Mouse (Mus musculus) heart, embryonic 15.5 days (tissue): ENCODE results near the gene 6030445D17Rik. TPM values are rescaled to one million over a fixed set of nuclear protein-coding genes. Genes with fewer than 3 reads are reported as not detected.

Experiments
- ATAC-seq: fragments of 200-750 bp; cut with Nextera tagmentation; replicated peaks from 2 replicates; pipeline ENCODE4 v1.8.0; 2017; ENCODE audit warnings: low read depth, moderate TSS enrichment; ENCODE audit not compliant: insufficient number of reproducible peaks, insufficient read depth, low FRiP score
- H3K27ac ChIP-seq: fragments of 300-500 bp; sonication (generic); 2 replicates; pipeline ENCODE4 v1.5.1; 2015; ENCODE audit warnings: mild to moderate bottlenecking, inconsistent platforms
- H3K27me3 ChIP-seq: fragments of 300-500 bp; sonication (generic); 2 replicates; pipeline ENCODE4 v1.6.1; 2015; ENCODE audit warnings: inconsistent platforms
- H3K36me3 ChIP-seq: fragments of 300-500 bp; sonication (generic); 2 replicates; pipeline ENCODE4 v1.6.1; 2015; ENCODE audit warnings: mild to moderate bottlenecking, inconsistent platforms
- H3K4me1 ChIP-seq: fragments of 300-500 bp; sonication (generic); replicated peaks from 2 replicates; pipeline ENCODE4 v1.6.1; 2015; ENCODE audit warnings: inconsistent platforms
- H3K4me2 ChIP-seq: fragments of 300-500 bp; sonication (generic); 2 replicates; pipeline ENCODE4 v1.6.1; 2015; ENCODE audit warnings: inconsistent platforms, mild to moderate bottlenecking, moderate library complexity
- H3K4me3 ChIP-seq: fragments of 300-500 bp; sonication (generic); 2 replicates; pipeline ENCODE4 v1.5.1; 2015; ENCODE audit warnings: mild to moderate bottlenecking, inconsistent platforms
- H3K9ac ChIP-seq: fragments of 300-500 bp; sonication (generic); 2 replicates; pipeline ENCODE4 v1.6.1; 2015; ENCODE audit warnings: mild to moderate bottlenecking, inconsistent platforms
- H3K9me3 ChIP-seq: fragments of 300-500 bp; sonication (generic); replicated peaks from 2 replicates; pipeline ENCODE4 v1.6.1; 2016; ENCODE audit warnings: inconsistent platforms
- WGBS: fragments of 180-500 bp; shearing (Covaris S2); methylation state at CpG from one replicate; pipeline ENCODE4 v1.1.7; 2015; ENCODE audit warnings: mixed read lengths; 5-methylcytosine and 5-hydroxymethylcytosine counted together
- polyA plus RNA-seq: library from polyadenylated mRNA; unstranded; fragments of >200 nt; fragmentation: Nextera tagmentation; extraction: Ambion mirVana; gene quantifications from 2 replicates; pipeline ENCODE4 v1.2.1, GENCODE M21; 2015

Gene 6030445D17Rik
- polyA plus RNA-seq, 1 experiment from 2014 or later = 0.25 TPM

DNA sequence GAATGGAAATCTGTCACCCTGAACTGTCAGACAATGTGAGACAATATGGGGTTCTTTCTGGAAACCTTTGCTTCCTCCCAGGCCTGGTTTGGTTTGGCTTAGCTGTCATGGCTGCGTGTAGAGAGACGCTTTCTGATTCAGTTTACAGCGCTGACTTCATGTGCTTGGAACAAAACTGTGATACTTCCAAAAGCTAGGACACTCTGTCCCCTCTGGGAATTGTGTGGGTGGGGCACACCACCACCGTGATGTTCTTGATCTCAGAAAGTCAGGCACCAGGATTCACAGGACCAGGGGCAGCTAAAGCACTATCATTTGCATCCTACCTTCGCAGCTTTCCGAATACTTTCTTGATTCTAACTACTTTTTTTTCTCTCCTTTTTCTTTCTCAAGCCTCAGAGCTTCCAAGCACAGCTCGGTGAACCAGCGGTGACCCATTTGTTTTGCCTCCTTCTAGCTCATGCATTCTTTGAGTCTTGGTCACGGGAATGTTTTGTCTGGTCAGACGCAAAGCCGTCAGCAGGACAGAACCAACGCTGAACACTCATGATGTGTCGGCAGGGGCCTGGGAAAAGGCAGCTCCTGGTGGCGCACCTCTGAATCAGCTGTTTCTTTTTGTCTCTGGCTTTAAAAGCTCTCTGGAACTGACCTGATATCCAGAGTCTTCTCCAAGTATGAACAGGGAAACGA, 20.6 kb upstream of the 6030445D17Rik start:
- Histone ChIP-seq H3K4me3 (no peak overlapping the region), H3K4me2 (no peak overlapping the region), H3K27ac (no peak overlapping the region), H3K27me3 (no peaks in the 10 kb centered on the region), H3K4me1 (no peaks in the 10 kb centered on the region; the same call in 1 of the 2 replicates), H3K36me3 (no peaks in the 10 kb centered on the region), H3K9me3 (no peaks in the 10 kb centered on the region), H3K9ac (no peak overlapping the region)
- ATAC-seq = no peak
- WGBS = 44% methylated on average over 15 of the region's 15 CpGs

GRCm38 (mm10) chr4:136444561-136444960, 17.5 kb upstream of the 6030445D17Rik start:
- no peak for ATAC-seq
- 67% methylated on average over 4 of the region's 4 CpGs for WGBS
- H3K36me3 ChIP-seq = no peaks in the 10 kb centered on the region
- no peak overlapping the region for H3K4me3 ChIP-seq
- H3K27ac ChIP-seq = no peak overlapping the region
- H3K9ac ChIP-seq = no peak overlapping the region
- no peaks in the 10 kb centered on the region; the same call in 1 of the 2 replicates for H3K4me1 ChIP-seq
- H3K9me3 ChIP-seq = no peaks in the 10 kb centered on the region
- H3K27me3 ChIP-seq = no peaks in the 10 kb centered on the region
- H3K4me2 ChIP-seq = no peak overlapping the region

GRCm38 (mm10) chr4:136449795-136450194, 12.3 kb upstream of the 6030445D17Rik start:
- ATAC-seq = no peak
- H3K4me2 ChIP-seq = no peak overlapping the region
- H3K4me3 ChIP-seq = no peak overlapping the region
- H3K9ac ChIP-seq = no peak overlapping the region
- H3K27ac ChIP-seq = no peak overlapping the region
- no peaks in the 10 kb centered on the region for H3K9me3 ChIP-seq
- H3K4me1 ChIP-seq = peaks cover 10% of the 10 kb centered on the region
- H3K27me3 ChIP-seq = 0 out of 2 replicates have a peak, but pooled peaks cover 2% of the 10 kb centered on the region
- 79% methylated on average over 5 of the region's 5 CpGs for WGBS
- no peaks in the 10 kb centered on the region for H3K36me3 ChIP-seq

GRCm38 (mm10) chr4:136450271-136450670, 11.8 kb upstream of the 6030445D17Rik start:
- 63% methylated on average over 4 of the region's 4 CpGs for WGBS
- no peak overlapping the region for H3K4me2 ChIP-seq

GRCm38 (mm10) chr4:136451564-136451963, 10.5 kb upstream of the 6030445D17Rik start:
- H3K4me2 ChIP-seq = no peak overlapping the region
- H3K4me3 ChIP-seq = no peak overlapping the region
- no peak overlapping the region for H3K27ac ChIP-seq

More at GRCm38 (mm10) chr4:136450271-136450670, 11.8 kb upstream of the 6030445D17Rik start:
- Histone ChIP-seq H3K27ac (no peak overlapping the region), H3K9ac (no peak overlapping the region), H3K4me1 (peaks cover 15% of the 10 kb centered on the region), H3K27me3 (0 out of 2 replicates have a peak, but pooled peaks cover 2% of the 10 kb centered on the region), H3K4me3 (no peak overlapping the region), H3K36me3 (no peaks in the 10 kb centered on the region), H3K9me3 (no peaks in the 10 kb centered on the region)
- no peak for ATAC-seq

GRCm38 (mm10) chr4:136452286-136452685, 9.8 kb upstream of the 6030445D17Rik start:
- WGBS = 87% methylated on average over 3 of the region's 3 CpGs
- H3K27me3 ChIP-seq = peaks cover 2% of the 10 kb centered on the region; the same call in 1 of the 2 replicates
- ATAC-seq = no peak
- no peak overlapping the region for H3K27ac ChIP-seq
- no peaks in the 10 kb centered on the region for H3K9me3 ChIP-seq
- peaks cover 15% of the 10 kb centered on the region for H3K4me1 ChIP-seq
- no peaks in the 10 kb centered on the region for H3K36me3 ChIP-seq
- no peak overlapping the region for H3K4me2 ChIP-seq
- no peak overlapping the region for H3K9ac ChIP-seq
- H3K4me3 ChIP-seq = no peak overlapping the region

More at GRCm38 (mm10) chr4:136451564-136451963, 10.5 kb upstream of the 6030445D17Rik start:
- Histone ChIP-seq H3K9ac (no peak overlapping the region), H3K9me3 (no peaks in the 10 kb centered on the region), H3K36me3 (no peaks in the 10 kb centered on the region), H3K4me1 (peaks cover 15% of the 10 kb centered on the region), H3K27me3 (peaks cover 2% of the 10 kb centered on the region; the same call in 1 of the 2 replicates)
- WGBS = 5% methylated on average over 5 of the region's 6 CpGs
- ATAC-seq = peak; percentile 22; the same call in 1 of the 2 replicates

DNA sequence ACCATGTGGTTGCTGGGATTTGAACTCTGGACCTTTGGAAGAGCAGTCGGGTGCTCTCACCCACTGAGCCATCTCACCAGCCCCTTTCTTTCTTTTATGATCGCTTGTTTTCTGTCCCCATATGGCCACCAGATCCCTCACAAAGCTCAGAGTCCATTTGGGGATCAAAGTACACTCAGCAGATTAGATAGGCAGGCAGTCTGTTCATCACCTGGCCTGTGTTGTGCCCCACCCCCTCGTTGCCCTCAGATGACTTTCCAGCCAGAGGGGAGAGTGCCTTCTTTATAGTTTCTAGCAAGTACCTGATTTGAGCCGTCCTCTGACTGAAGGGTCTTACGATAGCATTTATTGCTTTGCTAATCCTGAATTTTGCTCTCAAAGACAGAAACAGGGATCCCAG, 9.3 kb upstream of the 6030445D17Rik start:
- ATAC-seq = no peak
- peaks cover 15% of the 10 kb centered on the region for H3K4me1 ChIP-seq
- H3K36me3 ChIP-seq = no peaks in the 10 kb centered on the region
- H3K27me3 ChIP-seq = peaks cover 2% of the 10 kb centered on the region; the same call in 1 of the 2 replicates
- WGBS = 54% methylated on average over 5 of the region's 5 CpGs
- H3K4me3 ChIP-seq = no peak overlapping the region
- no peak overlapping the region for H3K27ac ChIP-seq
- no peak overlapping the region for H3K4me2 ChIP-seq
- no peaks in the 10 kb centered on the region for H3K9me3 ChIP-seq
- no peak overlapping the region for H3K9ac ChIP-seq

DNA sequence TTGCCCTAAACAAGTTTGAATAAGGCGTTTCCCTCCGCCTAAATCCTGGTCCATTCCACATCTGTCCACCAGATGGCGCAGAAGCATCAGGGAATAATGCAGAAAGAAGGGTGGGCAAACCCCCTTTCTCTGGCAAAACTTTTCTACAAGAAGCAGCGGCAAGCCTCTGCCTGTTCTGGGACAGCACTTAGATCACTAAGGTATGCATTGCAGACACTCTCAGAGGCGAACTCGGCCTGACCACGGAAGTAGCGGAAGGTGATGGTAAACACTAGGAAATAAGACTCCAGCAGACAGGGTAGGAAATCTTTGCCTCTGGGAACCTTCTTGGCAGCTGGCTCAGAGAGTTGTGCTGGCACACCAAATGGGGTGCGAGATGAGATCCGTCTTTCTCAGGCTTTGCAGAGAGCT, 7.2 kb upstream of the 6030445D17Rik start:
- Histone ChIP-seq H3K36me3 (no peaks in the 10 kb centered on the region), H3K9me3 (no peaks in the 10 kb centered on the region), H3K27ac (no peak overlapping the region), H3K4me3 (peak overlapping the region; percentile 41), H3K27me3 (peaks cover 2% of the 10 kb centered on the region; the same call in 1 of the 2 replicates), H3K4me1 (peaks cover 15% of the 10 kb centered on the region), H3K4me2 (peak overlapping the region; percentile 70), H3K9ac (peak overlapping the region; percentile 47)
- ATAC-seq = no peak; the same call in 1 of the 2 replicates
- 4% methylated on average over 10 of the region's 10 CpGs for WGBS

DNA sequence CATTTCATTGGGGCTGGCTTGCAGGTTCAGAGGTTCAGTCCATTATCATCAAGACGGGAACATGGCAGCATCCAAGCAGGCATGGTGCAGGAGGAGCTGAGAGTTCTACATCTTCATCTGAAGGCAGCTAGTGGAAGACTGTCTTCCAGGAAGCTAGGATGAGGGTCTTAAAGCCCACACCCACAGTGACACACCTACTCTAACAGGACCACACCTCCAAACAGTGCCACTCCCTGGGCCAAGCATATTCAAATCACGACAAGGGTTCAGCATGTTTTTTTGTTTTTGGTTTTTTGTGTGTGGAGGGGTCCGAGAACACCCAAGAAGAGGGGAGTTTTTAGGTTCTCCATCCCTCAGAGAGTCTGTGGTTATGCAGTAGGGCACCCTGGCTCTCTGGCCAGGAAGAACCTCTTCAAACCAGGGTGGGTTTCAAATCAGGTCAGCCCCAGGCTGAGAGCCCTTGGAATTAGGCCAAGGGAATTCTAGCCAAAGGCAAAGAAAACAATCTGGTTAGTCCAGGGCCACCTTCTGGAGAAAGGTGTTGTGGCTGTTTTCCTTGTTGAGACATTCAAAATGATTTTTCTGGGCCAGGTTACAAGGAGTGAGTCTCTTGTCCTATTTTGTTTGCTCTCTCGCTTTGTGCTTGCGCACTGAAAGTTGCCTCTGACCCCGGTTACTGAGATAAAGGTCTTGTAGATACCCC, 5.4 kb upstream of the 6030445D17Rik start:
- Histone ChIP-seq H3K9me3 (no peaks in the 10 kb centered on the region), H3K4me3 (no peak overlapping the region), H3K4me2 (no peak overlapping the region), H3K27ac (no peak overlapping the region), H3K36me3 (no peaks in the 10 kb centered on the region), H3K27me3 (peaks cover 2% of the 10 kb centered on the region; the same call in 1 of the 2 replicates), H3K9ac (no peak overlapping the region), H3K4me1 (peaks cover 8% of the 10 kb centered on the region)
- no peak for ATAC-seq
- 85% methylated on average over 6 of the region's 6 CpGs for WGBS

DNA sequence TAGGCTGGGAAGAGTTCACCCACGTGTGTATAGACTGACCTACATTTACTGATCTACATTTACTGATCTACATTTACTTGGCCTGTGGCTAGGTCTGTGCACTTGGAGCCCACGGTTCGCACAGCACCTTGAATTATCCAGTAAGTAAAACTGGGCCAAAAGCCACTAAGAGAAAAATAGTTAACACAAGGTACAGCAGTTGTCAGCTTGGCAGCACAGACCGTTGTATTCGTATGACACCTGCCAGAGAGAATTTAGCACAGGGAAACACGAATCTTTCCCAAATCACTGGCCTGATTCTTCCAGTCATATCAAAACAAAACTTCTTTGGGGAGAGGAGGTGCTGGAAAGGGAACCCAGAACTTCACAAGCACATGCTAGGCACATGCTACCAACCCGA, 3.8 kb upstream of the 6030445D17Rik start:
- Histone ChIP-seq H3K4me3 (no peak overlapping the region), H3K4me1 (peaks cover 13% of the 10 kb centered on the region), H3K27me3 (peaks cover under 1% of the 10 kb centered on the region; the same call in 1 of the 2 replicates), H3K36me3 (no peaks in the 10 kb centered on the region), H3K9ac (no peak overlapping the region), H3K27ac (no peak overlapping the region), H3K9me3 (no peaks in the 10 kb centered on the region), H3K4me2 (no peak overlapping the region)
- WGBS = 79% methylated on average over 7 of the region's 7 CpGs
- ATAC-seq = no peak

GRCm38 (mm10) chr4:136459210-136459609, 2.8 kb upstream of the 6030445D17Rik start:
- 79% methylated on average over 12 of the region's 12 CpGs for WGBS
- Histone ChIP-seq H3K4me3 (no peak overlapping the region), H3K9ac (no peak overlapping the region), H3K27ac (no peak overlapping the region), H3K4me2 (no peak overlapping the region), H3K27me3 (no peaks in the 10 kb centered on the region; the same call in 1 of the 2 replicates), H3K4me1 (peaks cover 14% of the 10 kb centered on the region), H3K9me3 (no peaks in the 10 kb centered on the region), H3K36me3 (no peaks in the 10 kb centered on the region)
- no peak for ATAC-seq
